Mouse (Mus musculus): Measurements from ENCODE around the gene Cntn3. TPM values are rescaled to one million over a fixed set of nuclear protein-coding genes. Genes with fewer than 3 reads are reported as not detected.
"Not testable (repeated sequence)": the region's sequence is repeated elsewhere in the genome, so short reads cannot be mapped to it uniquely, and the experiment has no call there.

Cntn3 gene
- not detected in 2 replicates for polyA plus RNA-seq (2012; ENCODE audit: insufficient read depth, insufficient read length, low replicate concordance, missing spikeins)

DNA sequence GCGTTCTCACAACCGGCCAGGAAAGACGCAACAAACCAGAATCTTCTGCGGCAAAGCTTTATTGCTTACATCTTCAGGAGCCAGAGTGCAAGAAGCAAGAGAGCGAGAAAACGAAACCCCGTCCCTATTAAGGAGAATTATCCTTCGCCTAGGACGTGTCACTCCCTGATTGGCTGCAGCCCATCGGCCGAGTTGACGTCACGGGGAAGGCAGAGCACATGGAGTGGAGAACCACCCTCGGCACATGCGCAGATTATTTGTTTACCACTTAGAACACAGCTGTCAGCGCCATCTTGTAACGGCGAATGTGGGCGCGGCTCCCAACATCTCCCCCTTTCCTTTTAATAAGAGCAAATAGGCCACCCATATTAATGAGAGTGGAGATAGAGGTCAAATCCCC, at the start of gene Cntn3:
Gene Cntn3, minus strand, starts transcription at position 101 of the 400 bp plus-strand sequence.
- H3K4me3 ChIP-seq (ENCODE audit: insufficient read depth, low read depth, low read length); H3K27ac ChIP-seq (ENCODE audit: insufficient read depth, low read depth, low read length); H3K4me1 ChIP-seq (ENCODE audit: control insufficient read depth, insufficient read depth, low read length): not testable (repeated sequence)
- WGBS = over 99% methylated on average over 5 of the region's 20 CpGs

DNA sequence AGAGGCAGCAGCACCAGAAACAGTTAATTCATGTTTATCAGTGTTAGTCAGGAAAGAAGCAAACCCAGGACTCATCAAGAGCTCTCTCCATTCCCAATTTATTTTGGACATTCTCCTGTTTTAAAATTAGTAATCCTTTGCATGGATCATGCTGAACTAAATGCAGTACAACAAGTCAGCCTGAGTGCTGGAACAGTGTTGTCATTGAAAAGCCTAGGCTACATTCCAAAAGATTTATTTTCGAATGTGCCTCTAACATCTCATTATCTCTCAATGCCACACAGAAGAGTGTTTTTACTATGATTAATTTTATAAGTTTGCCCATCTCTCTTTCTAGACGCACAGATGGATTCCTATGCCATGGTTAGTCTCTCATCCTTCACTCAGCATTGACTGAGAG, 27.9 kb upstream of the Cntn3 start:
- Histone ChIP-seq H3K4me1 (ENCODE audit: control insufficient read depth, insufficient read depth, low read length) (no peaks in the 10 kb centered on the region), H3K27ac (ENCODE audit: insufficient read depth, low read depth, low read length) (no peak overlapping the region), H3K4me3 (ENCODE audit: insufficient read depth, low read depth, low read length) (no peak overlapping the region)
- TF ChIP-seq POLR2A (IDR thresholded peaks at IDR 0.05; ENCODE audit: insufficient read depth, low read depth, low read length) (no peak), CTCF (IDR thresholded peaks at IDR 0.05; ENCODE audit: insufficient read depth, low read depth, low read length) (no peak)
- WGBS = 41% methylated on average over 2 of the region's 2 CpGs

DNA sequence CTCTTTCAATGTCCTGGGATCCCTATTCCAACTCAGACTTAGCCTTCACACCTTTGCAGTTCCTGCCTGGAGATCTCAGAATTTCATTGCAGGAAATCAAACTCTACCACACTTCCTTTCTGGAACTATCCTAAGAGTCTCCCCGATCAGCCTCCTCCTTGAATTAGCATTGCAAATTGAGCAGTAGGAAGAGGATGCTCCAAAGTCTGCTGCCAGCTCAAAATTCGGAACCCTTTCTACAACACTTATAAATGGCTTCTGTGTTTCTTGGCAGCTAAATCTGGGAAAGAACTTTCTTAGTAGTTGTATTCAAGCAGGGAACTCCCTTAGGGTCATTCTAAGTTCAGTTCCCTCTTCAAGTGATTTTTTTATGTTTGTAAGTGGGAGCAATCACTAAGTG, 24.9 kb upstream of the Cntn3 start:
- no peaks in the 10 kb centered on the region for H3K4me1 ChIP-seq (ENCODE audit: control insufficient read depth, insufficient read depth, low read length)
- H3K27ac ChIP-seq (ENCODE audit: insufficient read depth, low read depth, low read length) = no peak overlapping the region
- TF ChIP-seq CTCF (IDR thresholded peaks at IDR 0.05; ENCODE audit: insufficient read depth, low read depth, low read length) (no peak), POLR2A (IDR thresholded peaks at IDR 0.05; ENCODE audit: insufficient read depth, low read depth, low read length) (no peak)
- H3K4me3 ChIP-seq (ENCODE audit: insufficient read depth, low read depth, low read length) = no peak overlapping the region
- WGBS = 35% methylated on average over 2 of the region's 2 CpGs

GRCm38 (mm10) chr6:102590151-102590550, 17.2 kb upstream of the Cntn3 start:
- no peak overlapping the region for H3K4me3 ChIP-seq (ENCODE audit: insufficient read depth, low read depth, low read length)
- 96% methylated on average over 4 of the region's 4 CpGs for WGBS
- H3K27ac ChIP-seq (ENCODE audit: insufficient read depth, low read depth, low read length) = no peak overlapping the region
- no peaks in the 10 kb centered on the region for H3K4me1 ChIP-seq (ENCODE audit: control insufficient read depth, insufficient read depth, low read length)
- no peak for TF ChIP-seq POLR2A (IDR thresholded peaks at IDR 0.05; ENCODE audit: insufficient read depth, low read depth, low read length)
- TF ChIP-seq CTCF (IDR thresholded peaks at IDR 0.05; ENCODE audit: insufficient read depth, low read depth, low read length) = no peak

DNA sequence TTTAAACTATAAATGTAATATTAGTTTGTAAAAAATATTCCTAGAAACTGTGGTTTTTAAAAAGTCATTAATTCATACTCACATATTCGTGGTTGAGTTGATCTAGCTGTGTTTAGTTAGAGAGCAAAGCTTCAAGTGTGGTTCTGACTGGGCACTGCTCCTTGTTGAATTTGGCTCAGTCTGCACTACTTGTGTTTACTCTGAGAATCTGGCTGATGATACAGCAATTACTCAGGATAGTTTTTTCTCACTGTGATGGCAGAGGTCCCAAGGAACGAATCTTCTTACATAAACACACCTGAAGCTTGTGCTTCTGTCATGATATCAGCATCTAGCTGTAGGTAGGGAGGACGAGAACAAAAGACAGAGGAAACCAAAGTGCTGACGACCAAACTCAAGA, 16.4 kb upstream of the Cntn3 start:
- Histone ChIP-seq H3K27ac (ENCODE audit: insufficient read depth, low read depth, low read length) (no peak overlapping the region), H3K4me3 (ENCODE audit: insufficient read depth, low read depth, low read length) (no peak overlapping the region), H3K4me1 (ENCODE audit: control insufficient read depth, insufficient read depth, low read length) (no peaks in the 10 kb centered on the region)
- WGBS = 73% methylated on average over 4 of the region's 4 CpGs
- no peak for TF ChIP-seq CTCF (IDR thresholded peaks at IDR 0.05; ENCODE audit: insufficient read depth, low read depth, low read length)
- no peak for TF ChIP-seq POLR2A (IDR thresholded peaks at IDR 0.05; ENCODE audit: insufficient read depth, low read depth, low read length)

GRCm38 (mm10) chr6:102586056-102586455, 13.2 kb upstream of the Cntn3 start:
- H3K27ac ChIP-seq (ENCODE audit: insufficient read depth, low read depth, low read length) = no peak overlapping the region
- TF ChIP-seq POLR2A (IDR thresholded peaks at IDR 0.05; ENCODE audit: insufficient read depth, low read depth, low read length) = no peak
- TF ChIP-seq CTCF (IDR thresholded peaks at IDR 0.05; ENCODE audit: insufficient read depth, low read depth, low read length) = no peak

DNA sequence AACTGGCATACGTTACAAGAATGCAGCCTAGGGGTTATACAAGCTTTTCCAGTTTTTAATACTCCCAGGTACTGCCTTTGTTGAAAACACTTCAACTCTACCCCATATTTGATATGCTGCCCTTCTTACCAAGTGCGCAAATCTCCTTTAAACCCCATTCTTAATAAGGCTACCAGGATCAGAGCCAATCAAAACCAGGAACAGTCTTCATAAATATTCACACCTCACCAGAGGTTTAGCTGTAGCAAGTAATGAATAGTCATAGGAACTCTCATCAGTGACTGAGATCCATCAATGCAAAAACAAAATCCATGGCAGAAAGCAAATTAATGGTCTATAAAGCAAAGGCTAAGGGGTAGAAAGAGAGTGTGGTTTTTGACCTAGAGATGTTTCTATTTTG, 10.7 kb upstream of the Cntn3 start:
- WGBS = 80% methylated on average over 2 of the region's 2 CpGs
- no peak for TF ChIP-seq CTCF (IDR thresholded peaks at IDR 0.05; ENCODE audit: insufficient read depth, low read depth, low read length)
- no peak for TF ChIP-seq POLR2A (IDR thresholded peaks at IDR 0.05; ENCODE audit: insufficient read depth, low read depth, low read length)
- Histone ChIP-seq H3K27ac (ENCODE audit: insufficient read depth, low read depth, low read length) (no peak overlapping the region), H3K4me1 (ENCODE audit: control insufficient read depth, insufficient read depth, low read length) (no peaks in the 10 kb centered on the region), H3K4me3 (ENCODE audit: insufficient read depth, low read depth, low read length) (no peak overlapping the region)

More at GRCm38 (mm10) chr6:102586056-102586455, 13.2 kb upstream of the Cntn3 start:
- no peak overlapping the region for H3K4me3 ChIP-seq (ENCODE audit: insufficient read depth, low read depth, low read length)
- H3K4me1 ChIP-seq (ENCODE audit: control insufficient read depth, insufficient read depth, low read length) = no peaks in the 10 kb centered on the region

DNA sequence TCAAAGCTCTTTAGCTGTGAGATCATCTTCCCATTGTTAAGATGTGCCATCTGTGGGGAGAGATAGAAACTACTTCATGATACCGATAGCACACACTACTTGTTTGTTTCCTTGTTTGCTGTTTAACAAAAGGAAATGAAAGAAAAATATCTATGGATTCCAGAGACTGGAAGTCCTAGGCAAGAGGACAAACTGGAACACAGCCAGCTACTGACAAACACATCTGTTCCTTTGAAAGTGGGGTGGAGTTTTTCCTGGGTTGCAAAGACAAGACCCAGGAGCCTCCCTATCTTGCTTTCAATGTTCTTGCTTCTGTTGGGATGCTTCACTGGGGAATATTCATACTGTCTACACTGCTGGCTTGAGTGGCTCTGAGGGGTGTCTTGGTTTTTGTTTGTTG, 5.4 kb downstream of the Cntn3 start:
- TF ChIP-seq CTCF (IDR thresholded peaks at IDR 0.05; ENCODE audit: insufficient read depth, low read depth, low read length) (no peak), POLR2A (IDR thresholded peaks at IDR 0.05; ENCODE audit: insufficient read depth, low read depth, low read length) (no peak)
- Histone ChIP-seq H3K27ac (ENCODE audit: insufficient read depth, low read depth, low read length) (no peak overlapping the region), H3K4me3 (ENCODE audit: insufficient read depth, low read depth, low read length) (no peak overlapping the region), H3K4me1 (ENCODE audit: control insufficient read depth, insufficient read depth, low read length) (no peaks in the 10 kb centered on the region)
- WGBS = 73% methylated on average over 1 of the region's 1 CpGs

DNA sequence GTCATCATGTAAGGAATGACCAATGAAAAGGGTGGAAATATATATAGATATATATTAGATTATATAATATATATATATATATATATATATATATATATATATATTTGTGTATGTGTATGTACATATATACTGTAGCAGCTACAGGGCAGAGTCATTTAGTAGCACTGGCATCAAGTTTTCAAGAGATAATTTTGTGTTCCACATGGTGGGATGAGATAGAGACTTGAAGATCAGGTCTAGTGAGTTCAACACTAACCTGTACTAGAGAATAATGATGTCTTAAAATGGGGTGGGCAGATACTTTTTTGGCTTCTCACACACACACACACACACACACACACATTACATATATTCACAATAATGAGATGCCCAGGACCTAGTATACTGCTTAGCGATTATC, 7.7 kb downstream of the Cntn3 start:
- 100% methylated on average over 1 of the region's 1 CpGs for WGBS
- Histone ChIP-seq H3K4me3 (ENCODE audit: insufficient read depth, low read depth, low read length) (no peak overlapping the region), H3K4me1 (ENCODE audit: control insufficient read depth, insufficient read depth, low read length) (no peaks in the 10 kb centered on the region), H3K27ac (ENCODE audit: insufficient read depth, low read depth, low read length) (no peak overlapping the region)
- TF ChIP-seq POLR2A (IDR thresholded peaks at IDR 0.05; ENCODE audit: insufficient read depth, low read depth, low read length) (no peak), CTCF (IDR thresholded peaks at IDR 0.05; ENCODE audit: insufficient read depth, low read depth, low read length) (no peak)

All from olfactory bulb, adult 2 months (tissue).